Mouse (Mus musculus) bone marrow, adult 2 months (tissue): ENCODE data around the gene Nop9. TPM values are rescaled to one million over a fixed set of nuclear protein-coding genes. Genes with fewer than 3 reads are reported as not detected.

Experiments
- H3K27ac ChIP-seq: fragments of 200-500 bp; 2 replicates; pipeline ENCODE4 v1.5.1; 2012; ENCODE audit warnings: low read depth, mild to moderate bottlenecking, control low read depth, inconsistent platforms, low read length; ENCODE audit not compliant: control insufficient read depth, poor library complexity, insufficient read depth
- H3K4me1 ChIP-seq: fragments of 200-500 bp; 2 replicates; pipeline ENCODE4 v1.6.1; 2011; ENCODE audit warnings: low read length; ENCODE audit not compliant: control insufficient read depth, insufficient read depth
- H3K4me3 ChIP-seq: fragments of 200-500 bp; replicated peaks from 2 replicates; pipeline ENCODE3; 2011; ENCODE audit warnings: mild to moderate bottlenecking, low read depth, low read length, control low read depth; ENCODE audit not compliant: control insufficient read depth
- CTCF ChIP-seq: fragments of 200-500 bp; IDR thresholded peaks from 2 replicates; pipeline ENCODE4 v1.5.1; 2011; ENCODE audit warnings: low read length, control low read depth; ENCODE audit not compliant: control insufficient read depth, insufficient read depth
- POLR2A ChIP-seq: fragments of 200-500 bp; IDR thresholded peaks from 2 replicates; pipeline ENCODE4 v1.6.1; 2011; ENCODE audit warnings: low read depth, mild to moderate bottlenecking, control low read depth, low read length, borderline replicate concordance; ENCODE audit not compliant: control insufficient read depth
- WGBS: fragments of 180-500 bp; shearing (Covaris S2); methylation state at CpG from one replicate; pipeline ENCODE4 v1.1.7; 2018; 5-methylcytosine and 5-hydroxymethylcytosine counted together
- polyA plus RNA-seq: library from polyadenylated mRNA; stranded (reverse); fragments of >200 nt; gene quantifications from 2 replicates; pipeline ENCODE4 v1.2.4, GENCODE M21; 2011; ENCODE audit warnings: low replicate concordance; ENCODE audit not compliant: missing spikeins, insufficient read depth, insufficient read length

Gene Nop9
- polyA plus RNA-seq, 1 experiment = 14.5 TPM

DNA sequence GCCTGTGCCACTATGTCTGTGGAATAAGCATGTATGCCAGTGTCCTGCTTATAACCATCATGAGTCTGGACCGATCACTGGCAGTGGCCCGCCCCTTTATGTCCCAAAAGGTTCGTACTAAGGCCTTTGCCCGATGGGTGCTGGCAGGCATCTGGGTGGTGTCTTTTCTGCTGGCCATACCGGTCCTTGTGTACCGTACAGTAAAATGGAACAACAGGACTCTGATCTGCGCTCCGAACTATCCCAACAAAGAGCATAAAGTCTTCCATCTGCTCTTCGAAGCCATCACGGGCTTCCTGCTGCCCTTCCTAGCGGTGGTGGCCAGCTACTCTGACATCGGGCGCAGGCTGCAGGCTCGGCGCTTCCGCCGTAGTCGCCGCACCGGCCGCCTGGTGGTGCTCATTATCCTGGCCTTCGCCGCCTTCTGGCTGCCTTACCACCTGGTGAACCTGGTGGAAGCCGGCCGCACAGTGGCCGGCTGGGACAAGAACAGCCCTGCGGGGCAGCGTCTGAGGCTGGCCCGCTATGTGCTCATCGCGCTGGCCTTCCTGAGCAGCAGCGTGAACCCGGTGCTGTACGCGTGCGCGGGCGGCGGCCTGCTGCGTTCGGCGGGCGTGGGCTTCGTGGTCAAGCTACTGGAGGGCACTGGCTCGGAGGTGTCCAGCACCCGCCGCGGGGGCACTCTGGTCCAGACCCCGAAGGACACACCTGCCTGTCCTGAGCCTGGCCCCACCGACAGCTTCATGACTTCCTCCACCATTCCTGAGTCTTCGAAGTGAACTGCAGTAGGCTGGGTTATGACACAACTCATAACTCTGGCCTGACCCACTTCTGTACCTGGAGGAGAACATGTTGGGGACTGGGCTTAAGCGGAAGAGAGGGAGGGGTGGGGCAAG lies 22.3 kb downstream of the Nop9 start:
- H3K4me1 ChIP-seq = peaks cover 2% of the 10 kb centered on the region; the same call in 1 of the 2 replicates

DNA sequence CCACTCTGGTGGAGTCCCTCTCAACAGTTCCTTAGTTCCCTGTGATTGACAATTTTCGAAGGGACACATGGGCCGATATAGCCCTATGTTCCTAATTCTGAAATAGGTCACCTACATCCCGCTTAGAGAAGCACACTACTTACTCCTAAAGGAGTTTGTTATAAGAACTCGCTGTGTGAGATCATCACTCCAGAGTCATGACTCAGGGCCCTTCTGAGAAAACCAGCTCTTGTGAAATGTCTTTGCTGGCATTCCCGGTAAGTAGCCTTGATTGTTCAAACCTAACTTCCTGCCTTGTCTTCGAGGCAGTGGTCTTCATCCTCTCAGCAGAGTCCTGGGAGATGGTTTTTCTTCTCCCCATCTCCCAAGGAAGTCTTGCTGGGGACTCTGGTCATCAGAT lies 23.1 kb downstream of the Nop9 start:
- TF ChIP-seq POLR2A = no peak
- TF ChIP-seq CTCF = no peak
- 58% methylated on average over 6 of the region's 6 CpGs for WGBS
- no peak overlapping the region for H3K27ac ChIP-seq
- no peak overlapping the region for H3K4me3 ChIP-seq
- peaks cover 2% of the 10 kb centered on the region; the same call in 1 of the 2 replicates for H3K4me1 ChIP-seq

More for the DNA sequence above, 22.3 kb downstream of the Nop9 start:
- peak overlapping the region; percentile 77 for H3K27ac ChIP-seq
- peak overlapping the region; percentile 71 for H3K4me3 ChIP-seq
- peak; percentile 41 for TF ChIP-seq CTCF
- TF ChIP-seq POLR2A = no peak
- 8% methylated on average over 52 of the region's 52 CpGs for WGBS

DNA sequence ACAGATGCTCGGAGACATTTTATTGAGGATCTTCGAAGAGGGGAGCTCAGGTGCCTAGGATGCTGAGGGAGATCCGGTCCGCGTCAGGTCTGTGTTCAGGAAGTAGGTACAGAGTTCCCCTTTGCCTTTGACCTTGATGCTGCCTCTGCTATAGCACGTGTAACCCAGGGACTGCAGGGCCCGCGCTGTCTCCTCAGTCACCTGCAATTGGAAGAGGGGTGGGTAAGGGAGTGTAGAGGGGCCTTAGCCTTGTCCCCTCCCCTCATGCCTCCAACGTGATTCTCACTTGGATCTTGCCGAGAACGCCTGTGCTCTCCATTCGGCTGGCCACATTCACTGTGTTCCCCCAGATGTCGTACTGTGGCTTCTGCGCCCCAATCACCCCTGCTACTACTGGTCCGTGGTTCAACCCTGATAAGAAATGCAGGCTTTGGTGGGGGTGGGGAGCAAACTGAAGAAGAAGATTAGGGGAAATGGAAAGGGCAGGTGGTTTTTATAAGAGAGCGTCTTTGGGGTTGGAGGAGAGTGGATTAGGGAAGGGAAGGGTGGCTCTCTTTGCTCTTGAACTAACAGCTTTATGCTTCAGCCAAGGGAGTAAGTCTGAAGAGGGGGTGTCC lies 23.7 kb downstream of the Nop9 start:
- Histone ChIP-seq H3K4me3 (no peak overlapping the region), H3K4me1 (peaks cover 1% of the 10 kb centered on the region; the same call in 1 of the 2 replicates), H3K27ac (no peak overlapping the region)
- WGBS = 58% methylated on average over 16 of the region's 16 CpGs
- TF ChIP-seq POLR2A = no peak
- no peak for TF ChIP-seq CTCF

DNA sequence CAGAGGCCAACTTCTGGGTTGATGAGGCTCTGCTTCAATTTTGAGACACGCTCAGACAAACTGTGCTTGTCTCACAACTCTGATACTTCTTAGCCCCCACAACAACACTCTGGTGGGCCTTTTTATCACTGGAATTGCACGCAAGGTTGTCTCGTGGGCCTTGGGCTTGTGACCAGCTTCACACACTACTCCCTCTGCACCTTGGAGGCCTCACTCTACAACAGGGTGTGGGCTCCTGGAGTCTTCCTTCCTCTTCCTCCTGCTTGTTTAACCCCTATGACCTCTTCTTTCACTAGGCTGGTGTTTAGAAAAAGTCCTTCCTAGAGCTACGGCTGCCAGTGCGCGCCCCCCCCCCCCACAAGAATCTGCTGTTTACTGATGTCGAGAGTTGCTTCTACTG lies 31.2 kb downstream of the Nop9 start:
- no peak overlapping the region for H3K4me3 ChIP-seq
- H3K27ac ChIP-seq = no peak overlapping the region
- H3K4me1 ChIP-seq = peaks cover 3% of the 10 kb centered on the region; the same call in 1 of the 2 replicates
- TF ChIP-seq POLR2A (no peak), CTCF (no peak)
- 59% methylated on average over 7 of the region's 7 CpGs for WGBS

DNA sequence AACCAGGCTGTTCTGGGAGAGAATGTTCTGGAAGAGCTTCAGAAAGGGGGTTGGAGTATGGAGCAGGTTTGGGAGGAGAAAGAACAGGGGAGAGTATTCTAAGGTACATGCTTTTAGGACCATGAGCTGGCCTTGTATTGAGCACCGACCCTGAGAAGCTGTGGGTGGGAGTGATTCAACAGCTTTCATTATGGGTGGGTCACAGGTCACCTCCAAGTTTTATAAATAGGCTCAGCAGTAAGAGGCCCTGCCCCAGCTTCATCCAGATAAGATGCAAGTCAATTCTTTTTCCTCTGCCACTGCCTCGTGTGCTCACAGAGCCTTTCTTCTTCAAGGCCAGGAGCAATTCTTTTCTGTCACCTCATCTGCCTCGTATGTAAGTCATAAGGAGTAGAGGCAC lies 31.7 kb downstream of the Nop9 start:
- no peak for TF ChIP-seq CTCF
- TF ChIP-seq POLR2A = no peak
- WGBS = 41% methylated on average over 3 of the region's 3 CpGs
- H3K4me3 ChIP-seq = no peak overlapping the region
- H3K27ac ChIP-seq = no peak overlapping the region
- H3K4me1 ChIP-seq = peaks cover 3% of the 10 kb centered on the region; the same call in 1 of the 2 replicates

DNA sequence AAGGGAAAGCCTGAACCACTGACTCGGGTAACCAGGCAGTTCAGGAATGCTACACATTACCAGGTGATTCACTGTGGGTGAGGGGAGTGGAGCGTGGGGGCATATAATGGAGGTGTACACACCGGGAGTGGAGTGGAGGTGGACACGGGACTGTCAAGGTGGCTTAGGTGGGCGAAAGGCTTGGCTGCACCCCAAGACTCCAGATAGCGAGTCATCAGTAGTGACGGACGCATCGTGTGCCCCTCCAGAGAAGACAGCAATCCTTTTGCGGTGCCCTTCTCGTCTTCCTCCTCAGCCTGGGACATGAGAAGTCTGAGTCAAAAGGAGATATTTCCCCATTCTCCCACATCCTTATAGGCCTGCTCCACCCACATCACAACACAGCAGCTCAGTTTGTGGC lies 32.3 kb downstream of the Nop9 start:
- H3K27ac ChIP-seq = no peak overlapping the region
- peaks cover 3% of the 10 kb centered on the region; the same call in 1 of the 2 replicates for H3K4me1 ChIP-seq
- no peak overlapping the region for H3K4me3 ChIP-seq
- WGBS = 68% methylated on average over 11 of the region's 11 CpGs
- TF ChIP-seq POLR2A (no peak), CTCF (no peak)

DNA sequence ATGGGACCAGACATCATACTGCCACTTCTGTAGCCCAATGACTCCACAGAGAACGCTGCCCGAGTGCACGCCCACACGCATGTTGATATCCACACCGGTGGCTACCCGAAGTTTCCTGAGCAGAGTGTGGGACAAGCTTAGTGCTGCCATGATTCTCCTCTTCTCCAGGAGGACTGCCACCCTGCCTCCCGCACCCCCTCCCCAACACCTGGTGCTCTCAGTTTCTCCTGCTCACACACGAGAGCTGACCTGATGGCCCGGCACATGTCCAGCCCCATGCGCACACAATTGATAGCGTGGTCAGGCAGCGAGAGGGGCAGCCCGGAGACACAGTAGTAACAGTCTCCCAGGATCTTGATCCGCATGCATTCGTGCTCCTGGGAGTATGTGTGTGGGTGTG lies 33.2 kb downstream of the Nop9 start:
- Histone ChIP-seq H3K4me3 (no peak overlapping the region), H3K27ac (no peak overlapping the region), H3K4me1 (peaks cover 3% of the 10 kb centered on the region; the same call in 1 of the 2 replicates)
- TF ChIP-seq POLR2A (no peak), CTCF (no peak)
- WGBS = 89% methylated on average over 15 of the region's 15 CpGs

DNA sequence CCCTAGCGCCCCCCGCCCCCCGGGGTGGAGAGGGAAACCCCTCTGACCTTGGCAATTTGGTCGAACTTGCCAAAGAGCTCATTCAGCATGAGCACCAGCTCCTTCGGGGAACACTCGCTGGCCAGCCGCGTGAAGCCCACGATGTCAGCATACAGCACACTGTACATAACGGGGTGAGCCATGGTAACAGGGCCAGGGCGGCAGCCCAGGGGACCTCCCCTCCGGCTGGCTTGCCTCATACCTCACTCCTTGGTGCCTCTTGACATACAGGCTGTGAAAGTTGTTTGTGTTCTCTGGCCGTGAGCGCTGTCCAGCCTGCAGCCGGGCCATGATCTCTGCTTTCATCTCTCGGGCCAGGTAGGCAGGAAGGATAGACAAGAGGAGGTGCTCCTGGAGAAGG lies 34.2 kb downstream of the Nop9 start:
- Histone ChIP-seq H3K4me3 (no peak overlapping the region), H3K27ac (no peak overlapping the region), H3K4me1 (peaks cover 3% of the 10 kb centered on the region; the same call in 1 of the 2 replicates)
- TF ChIP-seq CTCF = no peak
- TF ChIP-seq POLR2A = no peak
- WGBS = 87% methylated on average over 16 of the region's 16 CpGs

DNA sequence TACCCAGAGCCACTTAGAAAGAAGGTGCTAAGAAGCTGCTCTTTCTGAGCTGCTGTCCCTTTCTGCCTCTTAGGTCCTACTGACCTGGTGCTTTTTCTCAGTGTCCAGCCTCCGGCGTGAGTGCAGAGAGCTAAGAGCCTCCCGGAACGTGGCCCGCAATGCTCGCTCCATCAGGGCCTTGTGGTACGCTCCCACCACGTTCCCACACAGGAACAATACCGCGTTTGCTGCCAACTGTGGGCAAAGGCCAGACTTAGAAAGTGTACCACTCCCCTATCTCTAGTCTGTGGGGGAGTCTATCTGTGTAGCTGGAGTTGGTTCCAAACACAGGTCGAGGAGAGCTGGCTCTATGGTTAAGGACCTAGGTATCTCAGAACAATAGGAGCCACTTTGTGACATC lies 35.2 kb downstream of the Nop9 start:
- TF ChIP-seq POLR2A (no peak), CTCF (no peak)
- H3K27ac ChIP-seq = no peak overlapping the region
- 73% methylated on average over 11 of the region's 11 CpGs for WGBS

More for the DNA sequence above, 35.2 kb downstream of the Nop9 start:
- peaks cover 3% of the 10 kb centered on the region; the same call in 1 of the 2 replicates for H3K4me1 ChIP-seq
- no peak overlapping the region for H3K4me3 ChIP-seq
